Mouse (Mus musculus) small intestine, adult 2 months (tissue): ENCODE results near the gene Vsig10l.

Experiments used
- CTCF ChIP-seq: fragments of 200-500 bp; IDR thresholded peaks from 2 replicates; pipeline ENCODE4 v1.5.1; 2012; ENCODE audit warnings: low read depth, mild to moderate bottlenecking, control low read depth, inconsistent platforms, low read length, moderate library complexity, mixed read lengths; ENCODE audit not compliant: insufficient replicate concordance, insufficient read length; ENCODE audit errors: extremely low read depth
- POLR2A ChIP-seq: fragments of 200-500 bp; IDR thresholded peaks from 2 replicates; pipeline ENCODE4 v1.6.1; 2012; ENCODE audit warnings: low read depth, mild to moderate bottlenecking, control low read depth, inconsistent platforms, low read length, moderate library complexity

DNA sequence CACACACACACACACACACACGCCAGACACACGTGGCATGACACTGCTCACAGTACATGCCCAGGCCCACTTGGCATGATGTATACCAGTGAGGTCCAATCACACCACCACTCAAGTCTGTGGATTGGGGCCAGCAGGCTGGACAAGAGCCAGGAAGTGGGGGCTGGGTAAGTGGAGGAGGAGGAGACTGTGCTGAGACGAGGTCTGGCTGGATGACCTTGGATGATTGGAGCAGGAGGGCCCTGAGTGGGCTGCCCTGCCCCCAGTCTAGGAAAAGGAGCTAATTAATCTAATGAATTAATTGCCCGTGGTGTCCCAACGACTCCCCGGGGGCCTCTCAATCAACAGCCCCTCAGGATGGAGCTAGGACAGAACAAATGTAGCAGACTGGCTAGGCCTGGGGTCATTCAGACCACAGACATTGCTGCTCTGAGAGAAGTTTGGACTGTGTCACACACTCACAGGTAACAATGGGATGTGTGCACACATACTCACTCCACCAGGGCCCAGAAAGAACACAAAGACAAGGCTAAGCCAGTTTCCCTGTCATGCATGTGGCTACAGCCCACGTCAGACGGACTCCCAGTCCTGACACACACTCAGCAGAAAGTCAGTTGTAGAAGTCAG, 19.3 kb downstream of the Vsig10l start:
- TF ChIP-seq POLR2A = no peak
- no peak for TF ChIP-seq CTCF
